Mouse (Mus musculus) CH12.LX (cell line): ENCODE results near the gene Gsg1. TPM values are rescaled to one million over a fixed set of nuclear protein-coding genes. Genes with fewer than 3 reads are reported as not detected.

ENCODE experiments used
- DNase-seq: peaks from one replicate; pipeline ENCODE4 v3.0.0-alpha.2; 2013; ENCODE audit errors: extremely low read depth
- H3K27ac ChIP-seq: 2 replicates; pipeline ENCODE4 v1.5.1; 2012; ENCODE audit warnings: low read depth, mild to moderate bottlenecking, control low read depth, moderate library complexity; ENCODE audit not compliant: insufficient read depth
- H3K27me3 ChIP-seq: replicated peaks from 2 replicates; pipeline ENCODE3; 2012; ENCODE audit warnings: inconsistent platforms
- H3K36me3 ChIP-seq, 2 experiments: replicated peaks in 1 of 2; 2 replicates each; pipeline versions ENCODE3 to v1.6.1; 2012; ENCODE audit warnings: inconsistent platforms in 1 of 2, low read length in 1 of 2, mild to moderate bottlenecking in 1 of 2, mixed read lengths in 1 of 2, moderate library complexity in 1 of 2; ENCODE audit not compliant: control insufficient read depth in 1 of 2, insufficient read depth in 1 of 2
- H3K4me1 ChIP-seq, 2 experiments: 2 replicates each; pipeline ENCODE4 v1.6.1; 2012; ENCODE audit warnings: inconsistent platforms in 1 of 2, moderate library complexity in 1 of 2; ENCODE audit not compliant: insufficient read depth in 2 of 2, control insufficient read depth in 1 of 2
- H3K4me2 ChIP-seq: 2 replicates; pipeline ENCODE4 v1.6.1; 2012; ENCODE audit warnings: low read depth, mild to moderate bottlenecking, control low read depth; ENCODE audit not compliant: poor library complexity, insufficient read depth, severe bottlenecking
- H3K4me3 ChIP-seq, 3 experiments: fragments of 150-350 bp in 1 of 3; sonication (generic) in 1 of 3; replicated peaks in 1 of 3; 2 replicates each; pipeline versions ENCODE3 to v1.5.1; 2011 to 2012; ENCODE audit warnings: low read depth in 2 of 3, low read length in 2 of 3, mild to moderate bottlenecking in 2 of 3, moderate library complexity in 2 of 3, control low read depth in 1 of 3, improper control_type of control experiment in 1 of 3, inconsistent platforms in 1 of 3, mixed read lengths in 1 of 3; ENCODE audit not compliant: poor library complexity in 1 of 3
- H3K79me2 ChIP-seq: replicated peaks from 2 replicates; pipeline ENCODE4 v1.6.1; 2012; ENCODE audit warnings: mild to moderate bottlenecking, moderate library complexity; ENCODE audit not compliant: control insufficient read depth, poor library complexity, insufficient read depth, severe bottlenecking; ENCODE audit errors: extremely low read depth
- H3K9ac ChIP-seq: 2 replicates; pipeline ENCODE4 v1.6.1; 2012; ENCODE audit warnings: low read depth, mild to moderate bottlenecking, control low read depth, moderate library complexity; ENCODE audit not compliant: insufficient read depth
- H3K9me3 ChIP-seq: replicated peaks from 2 replicates; pipeline ENCODE3; 2012; ENCODE audit warnings: low read length, inconsistent platforms, mixed read lengths
- BHLHE40 ChIP-seq: IDR thresholded peaks from 2 replicates; pipeline ENCODE4 v1.6.1; 2011; ENCODE audit warnings: mild to moderate bottlenecking, low read depth, low read length, improper control_type of control experiment
- CHD1 ChIP-seq: IDR thresholded peaks from 2 replicates; pipeline ENCODE4 v1.6.1; 2012; ENCODE audit warnings: low read depth, low read length, improper control_type of control experiment, inconsistent platforms
- CHD2 ChIP-seq: IDR thresholded peaks from 2 replicates; pipeline ENCODE4 v1.6.1; 2011; ENCODE audit warnings: low read length, improper control_type of control experiment
- CTCF ChIP-seq, 2 experiments: IDR thresholded peaks in 1 of 2; conservative IDR thresholded peaks in 1 of 2; 2 replicates each; pipeline ENCODE4 v1.5.1; 2011 to 2012; ENCODE audit warnings: low read depth in 2 of 2, low read length in 2 of 2, improper control_type of control experiment in 1 of 2, inconsistent platforms in 1 of 2, mild to moderate bottlenecking in 1 of 2, moderate library complexity in 1 of 2
- E2F4 ChIP-seq: IDR thresholded peaks from 2 replicates; pipeline ENCODE4 v1.6.1; 2011; ENCODE audit warnings: low read depth, low read length, improper control_type of control experiment; ENCODE audit not compliant: insufficient replicate concordance
- ETS1 ChIP-seq: conservative IDR thresholded peaks from 2 replicates; pipeline ENCODE4 v1.6.1; 2012; ENCODE audit warnings: low read depth, mild to moderate bottlenecking, inconsistent platforms, low read length, improper control_type of control experiment, moderate library complexity
- IRF4 ChIP-seq: IDR thresholded peaks from 2 replicates; pipeline ENCODE4 v1.6.1; 2014; ENCODE audit warnings: low read depth, mild to moderate bottlenecking, inconsistent platforms, low read length, improper control_type of control experiment
- JUN ChIP-seq: IDR thresholded peaks from 2 replicates; pipeline ENCODE4 v1.6.1; 2011; ENCODE audit warnings: low read depth, mild to moderate bottlenecking, low read length, improper control_type of control experiment, moderate library complexity; ENCODE audit not compliant: insufficient read depth
- KAT2A ChIP-seq: IDR thresholded peaks from 2 replicates; pipeline ENCODE4 v1.6.1; 2012; ENCODE audit warnings: low read length, improper control_type of control experiment, inconsistent platforms; ENCODE audit not compliant: insufficient replicate concordance
- NELFE ChIP-seq: IDR thresholded peaks from 2 replicates; pipeline ENCODE4 v1.6.1; 2011; ENCODE audit warnings: low read depth, low read length, improper control_type of control experiment
- NRF1 ChIP-seq: IDR thresholded peaks from 2 replicates; pipeline ENCODE4 v1.6.1; 2014; ENCODE audit warnings: low read depth, mild to moderate bottlenecking, inconsistent platforms, low read length, improper control_type of control experiment, moderate library complexity
- POLR2A ChIP-seq: IDR thresholded peaks from 2 replicates; pipeline ENCODE4 v1.6.1; 2011; ENCODE audit warnings: low read depth, mild to moderate bottlenecking, improper control_type of control experiment, low read length
- POLR2AphosphoS2 ChIP-seq: IDR thresholded peaks from 2 replicates; pipeline ENCODE4 v1.6.1; 2011; ENCODE audit warnings: low read depth, low read length, improper control_type of control experiment
- RCOR1 ChIP-seq: conservative IDR thresholded peaks from 2 replicates; pipeline ENCODE4 v1.6.1; 2012; ENCODE audit warnings: low read depth, mild to moderate bottlenecking, inconsistent platforms, low read length, improper control_type of control experiment
- SMC3 ChIP-seq: IDR thresholded peaks from 2 replicates; pipeline ENCODE4 v1.6.1; 2011; ENCODE audit warnings: low read depth, low read length, improper control_type of control experiment
- USF1 ChIP-seq: IDR thresholded peaks from 2 replicates; pipeline ENCODE4 v1.6.1; 2014; ENCODE audit warnings: low read depth, mild to moderate bottlenecking, inconsistent platforms, low read length, improper control_type of control experiment
- ZC3H11A ChIP-seq: IDR thresholded peaks from 2 replicates; pipeline ENCODE4 v1.6.1; 2012; ENCODE audit warnings: low read depth, mild to moderate bottlenecking, inconsistent platforms, low read length, improper control_type of control experiment
- ZKSCAN1 ChIP-seq: IDR thresholded peaks from 2 replicates; pipeline ENCODE4 v1.6.1; 2012; ENCODE audit warnings: low read depth, inconsistent platforms, low read length, improper control_type of control experiment, borderline replicate concordance
- ZMIZ1 ChIP-seq: IDR thresholded peaks from 2 replicates; pipeline ENCODE4 v1.6.1; 2012; ENCODE audit warnings: low read depth, mild to moderate bottlenecking, inconsistent platforms, low read length, improper control_type of control experiment
- dilution Hi-C: fragments of 300-500 bp; cut with MboI; formaldehyde crosslinking; loops from 2 replicates; pipeline ENCODE4 v1.14.3; 2020; ENCODE audit warnings: low sequenced_read_pairs; ENCODE audit not compliant: extremely low pct_unique_long_range_greater_than_20kb, extremely low pct_ligation_motif_present
- in situ Hi-C: fragments of 300-500 bp; cut with MboI; formaldehyde crosslinking; loops from 3 replicates; pipeline ENCODE4 v1.14.3; 2019; ENCODE audit warnings: low sequenced_read_pairs, low pct_ligation_motif_present, low pct_unique_long_range_greater_than_20kb, mixed read lengths
- polyA plus RNA-seq: library from polyadenylated mRNA; unstranded; fragments of >175 nt; gene quantifications from 2 replicates; pipeline ENCODE4 v1.2.1, GENCODE M21; 2012; ENCODE audit warnings: low read depth; ENCODE audit not compliant: insufficient read length
- total RNA-seq, 2 experiments: library from RNA; depleted of rRNA; stranded (reverse); fragments of 300-350 nt in 1 of 2; fragments of >200 nt in 1 of 2; gene quantifications; 2 replicates each; pipeline ENCODE4 v1.2.3; 2012 to 2014

Gene Gsg1
- total and polyA plus RNA-seq, 3 experiments = not detected

DNA sequence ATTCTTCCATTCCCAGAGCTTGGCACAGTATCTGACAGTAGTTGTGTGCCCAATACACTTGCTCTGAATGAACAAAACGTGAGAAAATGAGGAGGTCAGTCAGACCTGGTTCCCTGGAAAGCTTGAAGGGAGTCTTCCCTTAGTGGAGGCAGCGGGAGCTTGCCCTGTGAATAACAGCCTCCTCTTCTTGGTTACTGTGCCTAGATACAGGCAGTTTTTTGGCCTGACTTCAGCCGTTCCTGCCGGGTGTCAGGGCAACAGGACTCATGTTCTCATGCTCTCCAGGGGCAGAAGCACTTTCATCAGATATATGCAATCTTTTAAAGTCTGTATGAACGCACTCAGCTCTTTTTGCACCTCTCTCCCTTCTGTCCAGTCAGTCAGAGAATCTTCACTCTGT, 25.1 kb upstream of the Gsg1 start:
- Histone ChIP-seq H3K36me3 (no peaks in the 10 kb centered on the region), H3K9me3 (no peaks in the 10 kb centered on the region), H3K4me3 (no peak overlapping the region), H3K4me2 (no peak overlapping the region), H3K79me2 (no peaks in the 10 kb centered on the region), H3K27me3 (no peaks in the 10 kb centered on the region), H3K27ac (no peak overlapping the region), H3K9ac (no peak overlapping the region), H3K4me1 (no peaks in the 10 kb centered on the region; a peak in 1 of 4 replicates)
- dilution Hi-C loops (no loop called here), in situ Hi-C loops (no loop called here)
- no peak for DNase-seq
- TF ChIP-seq BHLHE40 (no peak), ZC3H11A (no peak), NRF1 (no peak), ETS1 (no peak), RCOR1 (no peak), SMC3 (no peak), USF1 (no peak), E2F4 (no peak), JUN (no peak), POLR2A (no peak), IRF4 (no peak), ZMIZ1 (no peak), NELFE (no peak), POLR2AphosphoS2 (no peak), CHD1 (no peak), CTCF (conservative IDR thresholded peaks at IDR 0.05 in 1 of 2, IDR thresholded peaks at IDR 0.05 in 1 of 2; ENCODE audit: low read depth in 2 of 2, low read length in 2 of 2) (no peak), KAT2A (no peak), ZKSCAN1 (no peak)
- TF ChIP-seq, all 38 proteins: peak for 0

DNA sequence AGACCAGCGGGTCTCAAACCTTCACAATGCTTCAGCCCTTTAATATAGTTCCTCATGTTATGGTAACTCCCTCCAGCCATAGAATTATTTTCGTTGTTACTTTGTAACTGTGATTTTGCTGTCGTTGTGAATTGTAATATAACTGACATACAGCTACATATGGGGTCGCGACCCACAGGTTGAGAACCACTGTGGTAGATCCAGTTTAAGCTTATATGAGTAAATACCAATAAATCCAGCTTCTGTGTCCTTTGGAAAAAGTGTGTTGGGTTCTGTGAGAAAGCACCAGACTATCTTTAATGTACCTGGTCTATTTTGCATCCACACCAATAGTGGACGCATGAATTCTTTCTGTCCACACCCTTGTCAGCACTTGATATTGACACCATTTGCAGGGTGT, 24.2 kb upstream of the Gsg1 start:
- Histone ChIP-seq H3K27ac (no peak overlapping the region), H3K9me3 (no peaks in the 10 kb centered on the region), H3K9ac (no peak overlapping the region), H3K4me3 (no peak overlapping the region), H3K4me2 (no peak overlapping the region), H3K4me1 (peaks cover 0 to under 1% of the 10 kb centered on the region in 2 experiments; a peak in 3 of 4 replicates), H3K36me3 (no peaks in the 10 kb centered on the region), H3K27me3 (no peaks in the 10 kb centered on the region), H3K79me2 (no peaks in the 10 kb centered on the region)
- TF ChIP-seq ZMIZ1 (no peak), CHD2 (peak; percentile 85)
- dilution Hi-C loops = no loop called here
- no peak for DNase-seq
- in situ Hi-C loops = no loop called here
